Comparison of ENCODE assay signal across 10 mouse cellular contexts in the genomic region with DNA sequence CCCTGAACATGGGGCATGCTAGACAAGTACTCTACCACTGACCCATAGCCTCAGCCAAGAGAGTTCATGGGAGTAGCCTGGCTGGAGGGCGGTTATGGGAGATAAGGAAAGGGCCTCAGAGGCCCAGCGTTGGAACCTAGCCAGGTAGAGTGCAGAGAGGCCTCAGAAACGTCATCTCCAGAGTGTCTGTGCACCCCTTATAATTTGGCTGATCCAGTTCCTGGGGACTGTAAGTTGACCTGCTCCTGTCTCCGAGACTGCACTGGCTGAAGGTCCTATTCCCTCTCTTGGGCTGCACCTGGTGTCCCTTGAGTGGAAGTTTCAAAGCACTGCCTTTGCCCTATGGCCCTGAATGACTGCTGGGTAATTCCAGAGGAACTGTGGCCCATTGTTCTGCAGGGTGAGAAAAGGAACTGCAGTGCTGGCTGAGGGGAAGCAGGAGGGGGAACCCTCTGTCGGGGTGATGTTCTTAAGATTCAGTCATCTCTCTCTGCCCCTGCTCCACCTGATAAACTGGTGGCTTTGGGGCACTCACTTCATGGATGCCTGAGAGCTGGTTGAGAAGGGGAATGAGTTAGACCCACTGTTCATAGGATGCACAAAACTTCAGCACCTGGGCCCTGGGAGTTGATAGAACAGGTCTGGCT. TPM values are rescaled to one million over a fixed set of nuclear protein-coding genes. Genes with fewer than 3 reads are reported as not detected.
DNase-seq lines count a peak whose midpoint lies in the region; ATAC-seq and TF ChIP-seq lines count a peak whose summit lies in the region.
"Had no signal": no experiment of that assay in that cellular context is flagged by ENCODE, and none has a peak within 500 bp of the region (broad histone marks: within the 10 kb centered on the region; RNA-seq: fewer than 3 reads in every experiment).

No protein-coding gene starts in this region.

- peaks cover 25 to 93% of the 10 kb centered on the region in 2 experiments for H3K4me1 ChIP-seq in CH12.LX (ENCODE audit: control insufficient read depth in 1 of 2, insufficient read depth in 2 of 2)
- peaks cover 9% of the 10 kb centered on the region for H3K4me1 ChIP-seq in bone marrow, adult 2 months (ENCODE audit: control insufficient read depth, insufficient read depth, low read length)
- H3K4me1 ChIP-seq in heart, embryonic 11.5 days (ENCODE audit: control insufficient read depth, insufficient read depth, low read length), result peaks cover 32% of the 10 kb centered on the region

- H3K36me3 ChIP-seq in CH12.LX (replicated peaks in 1 of 2; ENCODE audit: control insufficient read depth in 1 of 2, insufficient read depth in 1 of 2, low read length in 1 of 2), result peaks cover 0 to 8% of the 10 kb centered on the region in 2 experiments
- no peaks in the 10 kb centered on the region for H3K36me3 ChIP-seq in heart, embryonic 11.5 days (ENCODE audit: control insufficient read depth, insufficient read depth, low read length)
- H3K36me3 ChIP-seq: midbrain, embryonic 12.5 days had no signal

- H3K27ac ChIP-seq in CH12.LX (ENCODE audit: insufficient read depth, low read depth), result peak overlapping the region; percentile 47
- H3K27ac ChIP-seq in bone marrow, adult 2 months (ENCODE audit: control insufficient read depth, insufficient read depth, low read depth, low read length, poor library complexity), result peak overlapping the region; percentile 13
- peak overlapping the region; percentile 71 for H3K27ac ChIP-seq in heart, embryonic 11.5 days (ENCODE audit: low read depth, low read length)
- H3K27ac ChIP-seq: midbrain, embryonic 12.5 days had no signal

- no peaks in the 10 kb centered on the region for H3K9me3 ChIP-seq in CH12.LX (replicated peaks; ENCODE audit: low read length)
- H3K9me3 ChIP-seq in heart, embryonic 11.5 days (replicated peaks; ENCODE audit: control insufficient read depth, low read length), result no peaks in the 10 kb centered on the region
- H3K9me3 ChIP-seq: midbrain, embryonic 12.5 days had no signal

- in situ Hi-C loops in CH12.LX (cut with MboI; ENCODE audit: low pct_ligation_motif_present, low pct_unique_long_range_greater_than_20kb, low sequenced_read_pairs), result no loop called here

- no peaks in the 10 kb centered on the region for H3K27me3 ChIP-seq in CH12.LX (replicated peaks)
- no peaks in the 10 kb centered on the region for H3K27me3 ChIP-seq in heart, embryonic 11.5 days (ENCODE audit: control insufficient read depth, insufficient read depth, low read length)
- H3K27me3 ChIP-seq: midbrain, embryonic 12.5 days; Patski had no signal

- H3K4me2 ChIP-seq in CH12.LX (ENCODE audit: insufficient read depth, low read depth, poor library complexity, severe bottlenecking), result 0 out of 2 replicates have a peak overlapping the region, but pooled peaks have one; percentile 1
- H3K4me2 ChIP-seq in heart, embryonic 11.5 days, result peak overlapping the region; percentile 46
- H3K4me2 ChIP-seq: midbrain, embryonic 12.5 days had no signal

- no peak for TF ChIP-seq POLR2A in CH12.LX (IDR thresholded peaks at IDR 0.05; ENCODE audit: low read depth, low read length)
- TF ChIP-seq POLR2A in bone marrow, adult 2 months (IDR thresholded peaks at IDR 0.05; ENCODE audit: borderline replicate concordance, control insufficient read depth, low read depth, low read length), result no peak

- WGBS in bone marrow, adult 2 months, result 33% methylated on average over 5 of the region's 5 CpGs
- WGBS in heart, embryonic 11.5 days (ENCODE audit: insufficient replicate concordance), result 20% methylated on average over 5 of the region's 5 CpGs

- no peak for TF ChIP-seq CTCF in CH12.LX (conservative IDR thresholded peaks at IDR 0.05 in 1 of 2, IDR thresholded peaks at IDR 0.05 in 1 of 2; ENCODE audit: low read depth in 2 of 2, low read length in 2 of 2)
- TF ChIP-seq CTCF in bone marrow, adult 2 months (IDR thresholded peaks at IDR 0.05; ENCODE audit: control insufficient read depth, insufficient read depth, low read length), result no peak

- H3K9ac ChIP-seq in CH12.LX (ENCODE audit: insufficient read depth, low read depth), result 0 out of 2 replicates have a peak overlapping the region, but pooled peaks have one; percentile 4
- H3K9ac ChIP-seq in heart, embryonic 11.5 days (ENCODE audit: low read depth, low read length), result 0 out of 2 replicates have a peak overlapping the region, but pooled peaks have one; percentile 24
- H3K9ac ChIP-seq: midbrain, embryonic 12.5 days had no signal

- H3K79me2 ChIP-seq in CH12.LX (replicated peaks; ENCODE audit: control insufficient read depth, extremely low read depth, insufficient read depth, poor library complexity, severe bottlenecking), result no peaks in the 10 kb centered on the region

- ATAC-seq in heart, embryonic 11.5 days (replicated peaks; ENCODE audit: insufficient number of reproducible peaks, low FRiP score, low TSS enrichment), result peak; percentile 87
- ATAC-seq: Patski had no signal

- no peak overlapping the region for H3K4me3 ChIP-seq in CH12.LX (replicated peaks in 1 of 3; ENCODE audit: low read depth in 2 of 3, low read length in 2 of 3, poor library complexity in 1 of 3)
- H3K4me3 ChIP-seq in bone marrow, adult 2 months (replicated peaks; ENCODE audit: control insufficient read depth, low read depth, low read length), result no peak overlapping the region
- no peak overlapping the region for H3K4me3 ChIP-seq in heart, embryonic 11.5 days (ENCODE audit: low read depth, low read length)
- H3K4me3 ChIP-seq: midbrain, embryonic 12.5 days had no signal

- no peak for TF ChIP-seq EP300 in CH12.LX (IDR thresholded peaks at IDR 0.05; ENCODE audit: low read length)

- DNase-seq in CH12.LX (ENCODE audit: extremely low read depth), result peak; percentile 46
- peak; percentile 66 to 76 for DNase-seq in kidney, postnatal 25 days
- DNase-seq in lung, postnatal 4 days, result peak; percentile 36 to 55
- no peak for DNase-seq in frontal cortex, postnatal 10 days (ENCODE audit: low spot score in 2 of 2)
- DNase-seq in right cerebral cortex, adult 18-20 months, result no peak
- no peak for DNase-seq in cerebellum, postnatal 10 days

- TF ChIP-seq RAD21 in CH12.LX (IDR thresholded peaks at IDR 0.05; ENCODE audit: low read depth, low read length), result no peak

- dilution Hi-C loops in CH12.LX (cut with MboI; ENCODE audit: extremely low pct_ligation_motif_present, extremely low pct_unique_long_range_greater_than_20kb, low sequenced_read_pairs), result no loop called here

TF ChIP-seq in CH12.LX, 34 proteins besides CTCF, POLR2A, EP300 and RAD21:
- no peak for TF ChIP-seq USF2 (conservative IDR thresholded peaks at IDR 0.05; ENCODE audit: low read depth, low read length)
- peak; percentile 26; the same call in 1 of the 2 replicates for TF ChIP-seq IRF4 (IDR thresholded peaks at IDR 0.05; ENCODE audit: low read depth, low read length)
- TF ChIP-seq MYC (IDR thresholded peaks at IDR 0.05; ENCODE audit: low read depth, low read length), result no peak
- TF ChIP-seq MAFK (IDR thresholded peaks at IDR 0.05; ENCODE audit: insufficient replicate concordance, low read length), result no peak
- no peak for TF ChIP-seq KAT2A (IDR thresholded peaks at IDR 0.05; ENCODE audit: insufficient replicate concordance, low read length)
- TF ChIP-seq CHD1 (IDR thresholded peaks at IDR 0.05; ENCODE audit: low read depth, low read length), result no peak

RNA-seq across cellular contexts. Expression of a gene that starts 55.5 kb away (rescaled TPM):
- total RNA-seq in CH12.LX (2012; rRNA removed) (28.4 and 39.0 TPM in 2 replicates), CH12.LX (2014; rRNA removed) (60.3 and 62.4 TPM in 2 replicates)
- 25.2 and 26.7 TPM in 2 replicates for polyA plus RNA-seq in CH12.LX (2012; ENCODE audit: insufficient read length, low read depth)
- 33.5 and 34.8 TPM in 2 replicates for polyA plus RNA-seq in bone marrow, adult 2 months (2011; ENCODE audit: insufficient read depth, insufficient read length, low replicate concordance, missing spikeins)
- polyA plus RNA-seq in heart, embryonic 11.5 days (2014; fragmentation: Nextera tagmentation; extraction: Ambion mirVana), result 9.8 and 11.2 TPM in 2 replicates

Comparison
In these comparisons a context has a peak if more than half of its experiments do, and no peak if none do; other contexts are left out.
1. DNase-seq: peak in CH12.LX (single experiment), kidney, postnatal 25 days (2 of 2) and lung, postnatal 4 days (2 of 2); none in frontal cortex, postnatal 10 days (0 of 2), right cerebral cortex, adult 18-20 months (single experiment) and cerebellum, postnatal 10 days (0 of 2).
2. H3K27ac ChIP-seq: peak in every context shown above with its lines; median percentile 71 in heart, embryonic 11.5 days; 47 in CH12.LX; 13 in bone marrow, adult 2 months.